Mouse (Mus musculus) CH12.LX (cell line): ENCODE measurements at regions not wholly inside any gene's neighbourhood (a gene's known extent, or its start where the extent isn't known, plus 50 kb on each side); places are given as distances from the start of the nearest gene placed in this dataset.

ENCODE experiments used
- DNase-seq: peaks from one replicate; pipeline ENCODE4 v3.0.0-alpha.2; 2013; ENCODE audit errors: extremely low read depth
- H3K27ac ChIP-seq: 2 replicates; pipeline ENCODE4 v1.5.1; 2012; ENCODE audit warnings: low read depth, mild to moderate bottlenecking, control low read depth, moderate library complexity; ENCODE audit not compliant: insufficient read depth
- H3K27me3 ChIP-seq: replicated peaks from 2 replicates; pipeline ENCODE3; 2012; ENCODE audit warnings: inconsistent platforms
- H3K36me3 ChIP-seq, 2 experiments: replicated peaks in 1 of 2; 2 replicates each; pipeline versions ENCODE3 to v1.6.1; 2012; ENCODE audit warnings: inconsistent platforms in 1 of 2, low read length in 1 of 2, mild to moderate bottlenecking in 1 of 2, mixed read lengths in 1 of 2, moderate library complexity in 1 of 2; ENCODE audit not compliant: control insufficient read depth in 1 of 2, insufficient read depth in 1 of 2
- H3K4me1 ChIP-seq, 2 experiments: 2 replicates each; pipeline ENCODE4 v1.6.1; 2012; ENCODE audit warnings: inconsistent platforms in 1 of 2, moderate library complexity in 1 of 2; ENCODE audit not compliant: insufficient read depth in 2 of 2, control insufficient read depth in 1 of 2
- H3K4me2 ChIP-seq: 2 replicates; pipeline ENCODE4 v1.6.1; 2012; ENCODE audit warnings: low read depth, mild to moderate bottlenecking, control low read depth; ENCODE audit not compliant: poor library complexity, insufficient read depth, severe bottlenecking
- H3K4me3 ChIP-seq, 3 experiments: fragments of 150-350 bp in 1 of 3; sonication (generic) in 1 of 3; replicated peaks in 1 of 3; 2 replicates each; pipeline versions ENCODE3 to v1.5.1; 2011 to 2012; ENCODE audit warnings: low read depth in 2 of 3, low read length in 2 of 3, mild to moderate bottlenecking in 2 of 3, moderate library complexity in 2 of 3, control low read depth in 1 of 3, improper control_type of control experiment in 1 of 3, inconsistent platforms in 1 of 3, mixed read lengths in 1 of 3; ENCODE audit not compliant: poor library complexity in 1 of 3
- H3K79me2 ChIP-seq: replicated peaks from 2 replicates; pipeline ENCODE4 v1.6.1; 2012; ENCODE audit warnings: mild to moderate bottlenecking, moderate library complexity; ENCODE audit not compliant: control insufficient read depth, poor library complexity, insufficient read depth, severe bottlenecking; ENCODE audit errors: extremely low read depth
- H3K9ac ChIP-seq: 2 replicates; pipeline ENCODE4 v1.6.1; 2012; ENCODE audit warnings: low read depth, mild to moderate bottlenecking, control low read depth, moderate library complexity; ENCODE audit not compliant: insufficient read depth
- H3K9me3 ChIP-seq: replicated peaks from 2 replicates; pipeline ENCODE3; 2012; ENCODE audit warnings: low read length, inconsistent platforms, mixed read lengths
- BHLHE40 ChIP-seq: IDR thresholded peaks from 2 replicates; pipeline ENCODE4 v1.6.1; 2011; ENCODE audit warnings: mild to moderate bottlenecking, low read depth, low read length, improper control_type of control experiment
- GABPA ChIP-seq: IDR thresholded peaks from 2 replicates; pipeline ENCODE4 v1.6.1; 2012; ENCODE audit warnings: low read depth, low read length, improper control_type of control experiment, inconsistent platforms; ENCODE audit not compliant: insufficient replicate concordance
- JUND ChIP-seq: conservative IDR thresholded peaks from 2 replicates; pipeline ENCODE4 v1.6.1; 2011; ENCODE audit warnings: low read depth, low read length, improper control_type of control experiment
- KAT2A ChIP-seq: IDR thresholded peaks from 2 replicates; pipeline ENCODE4 v1.6.1; 2012; ENCODE audit warnings: low read length, improper control_type of control experiment, inconsistent platforms; ENCODE audit not compliant: insufficient replicate concordance
- MAFK ChIP-seq: IDR thresholded peaks from 2 replicates; pipeline ENCODE4 v1.6.1; 2011; ENCODE audit warnings: low read length, improper control_type of control experiment; ENCODE audit not compliant: insufficient replicate concordance
- MAX ChIP-seq: IDR thresholded peaks from 2 replicates; pipeline ENCODE4 v1.6.1; 2011; ENCODE audit warnings: low read length, improper control_type of control experiment
- MEF2A ChIP-seq: IDR thresholded peaks from 2 replicates; pipeline ENCODE4 v1.6.1; 2014; ENCODE audit warnings: low read depth, mild to moderate bottlenecking, inconsistent platforms, low read length, improper control_type of control experiment, borderline replicate concordance
- MYC ChIP-seq: IDR thresholded peaks from 2 replicates; pipeline ENCODE4 v1.6.1; 2011; ENCODE audit warnings: low read depth, mild to moderate bottlenecking, improper control_type of control experiment, low read length
- NELFE ChIP-seq: IDR thresholded peaks from 2 replicates; pipeline ENCODE4 v1.6.1; 2011; ENCODE audit warnings: low read depth, low read length, improper control_type of control experiment
- PAX5 ChIP-seq: IDR thresholded peaks from 2 replicates; pipeline ENCODE4 v1.6.1; 2012; ENCODE audit warnings: low read length, inconsistent platforms, mixed read lengths
- POLR2AphosphoS2 ChIP-seq: IDR thresholded peaks from 2 replicates; pipeline ENCODE4 v1.6.1; 2011; ENCODE audit warnings: low read depth, low read length, improper control_type of control experiment
- RAD21 ChIP-seq: IDR thresholded peaks from 2 replicates; pipeline ENCODE4 v1.6.1; 2011; ENCODE audit warnings: low read depth, mild to moderate bottlenecking, low read length, improper control_type of control experiment, moderate library complexity
- RCOR1 ChIP-seq: conservative IDR thresholded peaks from 2 replicates; pipeline ENCODE4 v1.6.1; 2012; ENCODE audit warnings: low read depth, mild to moderate bottlenecking, inconsistent platforms, low read length, improper control_type of control experiment
- SIN3A ChIP-seq: IDR thresholded peaks from 2 replicates; pipeline ENCODE4 v1.6.1; 2012; ENCODE audit warnings: low read length, improper control_type of control experiment, inconsistent platforms
- SMC3 ChIP-seq: IDR thresholded peaks from 2 replicates; pipeline ENCODE4 v1.6.1; 2011; ENCODE audit warnings: low read depth, low read length, improper control_type of control experiment
- TCF12 ChIP-seq: IDR thresholded peaks from 2 replicates; pipeline ENCODE4 v1.6.1; 2014; ENCODE audit warnings: low read depth, mild to moderate bottlenecking, inconsistent platforms, low read length, improper control_type of control experiment
- USF2 ChIP-seq: conservative IDR thresholded peaks from 2 replicates; pipeline ENCODE4 v1.6.1; 2011; ENCODE audit warnings: low read depth, low read length, improper control_type of control experiment
- ZC3H11A ChIP-seq: IDR thresholded peaks from 2 replicates; pipeline ENCODE4 v1.6.1; 2012; ENCODE audit warnings: low read depth, mild to moderate bottlenecking, inconsistent platforms, low read length, improper control_type of control experiment
- dilution Hi-C: fragments of 300-500 bp; cut with MboI; formaldehyde crosslinking; loops from 2 replicates; pipeline ENCODE4 v1.14.3; 2020; ENCODE audit warnings: low sequenced_read_pairs; ENCODE audit not compliant: extremely low pct_unique_long_range_greater_than_20kb, extremely low pct_ligation_motif_present
- in situ Hi-C: fragments of 300-500 bp; cut with MboI; formaldehyde crosslinking; loops from 3 replicates; pipeline ENCODE4 v1.14.3; 2019; ENCODE audit warnings: low sequenced_read_pairs, low pct_ligation_motif_present, low pct_unique_long_range_greater_than_20kb, mixed read lengths

DNA sequence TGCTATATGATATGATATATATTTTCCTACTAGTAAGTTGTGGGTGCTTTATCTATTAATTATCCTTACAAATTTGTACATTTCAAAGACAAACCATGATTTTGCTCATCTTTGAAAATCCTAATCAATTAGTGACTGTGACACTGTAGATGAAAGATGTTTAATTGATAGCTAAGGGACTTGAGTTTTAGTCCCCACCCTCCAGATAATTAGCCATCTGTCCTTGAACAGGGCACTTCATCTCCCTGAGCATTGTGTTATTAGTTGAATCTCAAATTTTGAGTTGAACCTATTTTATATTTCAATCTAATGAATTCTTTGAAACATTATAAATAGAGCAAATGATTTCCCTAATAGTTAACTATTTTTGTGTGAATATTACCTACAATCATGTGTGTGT lies 756.4 kb downstream of the Gbe1 start:
- in situ Hi-C loops: no loop called here
- H3K4me1 ChIP-seq: no peaks in the 10 kb centered on the region
- TF ChIP-seq SMC3 (no peak), PAX5 (no peak), RCOR1 (no peak), BHLHE40 (no peak), POLR2AphosphoS2 (no peak), MAFK (no peak), GABPA (no peak), NELFE (no peak), MEF2A (no peak), MYC (no peak)
- no peak overlapping the region for H3K4me2 ChIP-seq
- H3K36me3 ChIP-seq: no peaks in the 10 kb centered on the region
- peaks cover 28% of the 10 kb centered on the region for H3K9me3 ChIP-seq
- no peak overlapping the region for H3K9ac ChIP-seq
- H3K79me2 ChIP-seq: no peaks in the 10 kb centered on the region
- H3K27ac ChIP-seq: no peak overlapping the region
- no peaks in the 10 kb centered on the region for H3K27me3 ChIP-seq
- DNase-seq: no peak
- no peak overlapping the region for H3K4me3 ChIP-seq
- dilution Hi-C loops: no loop called here

DNA sequence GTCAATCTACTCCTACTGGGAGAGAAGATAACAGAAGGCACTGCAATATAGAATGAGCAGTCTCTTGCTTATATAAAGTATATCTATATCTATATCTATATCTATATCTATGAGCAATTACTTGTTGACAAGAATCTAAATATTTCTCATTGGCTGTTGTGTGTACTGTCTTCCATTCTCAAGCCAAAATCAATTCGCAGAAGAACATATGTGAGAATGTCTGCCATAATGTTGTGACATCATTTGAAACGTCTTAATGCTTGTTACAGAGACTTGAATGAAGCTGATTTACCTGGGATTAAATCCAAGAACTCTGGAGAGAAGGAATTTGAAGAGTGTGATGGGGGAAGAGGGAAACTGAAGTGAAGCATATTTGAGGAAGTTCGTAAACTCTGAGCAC lies 789.1 kb downstream of the Gbe1 start:
- TF ChIP-seq NELFE: no peak
- no peak for TF ChIP-seq JUND
- no peak for TF ChIP-seq SIN3A
- no peak for TF ChIP-seq RAD21
- no peak for TF ChIP-seq MYC
- TF ChIP-seq USF2: no peak
- no peak for TF ChIP-seq MAFK
- no peak for TF ChIP-seq MAX
- no peak for TF ChIP-seq ZC3H11A
- no peak for TF ChIP-seq TCF12
- no peak for TF ChIP-seq KAT2A
- TF ChIP-seq PAX5: no peak
- no peak for TF ChIP-seq SMC3
- in situ Hi-C loops: no loop called here
- Histone ChIP-seq H3K36me3 (no peaks in the 10 kb centered on the region), H3K79me2 (no peaks in the 10 kb centered on the region), H3K9me3 (peaks cover 31% of the 10 kb centered on the region), H3K9ac (no peak overlapping the region), H3K4me2 (no peak overlapping the region), H3K27ac (no peak overlapping the region), H3K4me3 (no peak overlapping the region), H3K27me3 (no peaks in the 10 kb centered on the region), H3K4me1 (no peaks in the 10 kb centered on the region)
- no peak for DNase-seq
- dilution Hi-C loops: no loop called here
